Mouse (Mus musculus): ENCODE results near the gene Sh3rf3. TPM values are rescaled to one million over a fixed set of nuclear protein-coding genes. Genes with fewer than 3 reads are reported as not detected.

Gene Sh3rf3
- polyA plus RNA-seq, 1 experiment from 2014 or later: 0.04 TPM

- ATAC-seq (ENCODE audit: low read depth): no peak
Observed at GRCm38 (mm10) chr10:58942819-58943218, 129.7 kb downstream of the Sh3rf3 start.

DNA sequence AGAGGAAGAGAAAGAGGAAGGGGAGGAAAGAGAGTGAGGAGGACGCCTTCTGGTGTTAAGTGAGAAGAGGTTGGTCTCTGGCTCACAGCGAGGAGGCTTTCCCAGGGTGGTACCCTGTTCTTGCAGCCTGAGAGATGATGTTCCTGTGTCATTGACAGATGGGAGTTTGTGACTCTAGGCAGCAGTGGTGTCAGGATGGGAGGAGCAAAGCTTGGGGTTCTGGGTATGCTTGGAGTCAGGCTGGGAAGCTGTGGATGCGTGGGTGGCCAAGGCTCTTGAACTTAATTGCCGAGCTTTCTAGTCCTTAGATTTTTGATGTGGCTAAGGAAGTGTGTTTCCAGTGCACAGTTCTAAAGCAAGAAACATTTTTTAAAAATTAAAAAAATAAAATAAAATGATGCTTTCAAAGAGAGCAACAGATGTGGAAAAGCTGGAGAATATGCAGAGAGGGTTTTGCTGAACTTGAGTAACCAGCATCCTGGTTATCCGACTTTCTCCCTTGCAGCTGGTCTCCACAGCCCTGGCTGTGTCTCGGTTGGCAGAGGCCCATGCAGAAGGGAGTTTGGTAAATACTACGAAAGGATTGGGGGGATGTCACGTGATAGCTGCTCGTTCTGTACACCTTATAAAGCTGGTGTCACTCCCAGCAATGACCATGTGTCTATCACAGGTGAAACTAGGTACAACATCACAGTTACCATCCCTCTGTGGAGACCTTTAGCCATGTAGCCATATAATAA, 130.7 kb downstream of the Sh3rf3 start:
- no peak overlapping the region for H3K27ac ChIP-seq (ENCODE audit: low read length)
- no peak overlapping the region for H3K9ac ChIP-seq (ENCODE audit: low read depth, low read length)
- H3K4me3 ChIP-seq (ENCODE audit: low read depth, low read length): no peak overlapping the region
- H3K36me3 ChIP-seq (ENCODE audit: control insufficient read depth, insufficient read depth): no peaks in the 10 kb centered on the region
- no peak overlapping the region for H3K4me2 ChIP-seq (ENCODE audit: low read depth, low read length)
- no peaks in the 10 kb centered on the region for H3K27me3 ChIP-seq (ENCODE audit: control insufficient read depth, insufficient read depth, low read depth, low read length)
- no peaks in the 10 kb centered on the region for H3K9me3 ChIP-seq (replicated peaks; ENCODE audit: control insufficient read depth, low read length)
- no peak for ATAC-seq (ENCODE audit: low read depth)
- 46% methylated on average over 9 of the region's 9 CpGs for WGBS (ENCODE audit: insufficient replicate concordance)
- no peaks in the 10 kb centered on the region for H3K4me1 ChIP-seq (ENCODE audit: control insufficient read depth, low read depth, low read length)

More at GRCm38 (mm10) chr10:58942819-58943218, 129.7 kb downstream of the Sh3rf3 start:
- Histone ChIP-seq H3K4me3 (ENCODE audit: low read depth, low read length) (no peak overlapping the region), H3K27me3 (ENCODE audit: control insufficient read depth, insufficient read depth, low read depth, low read length) (no peaks in the 10 kb centered on the region), H3K9ac (ENCODE audit: low read depth, low read length) (no peak overlapping the region), H3K27ac (ENCODE audit: low read length) (no peak overlapping the region), H3K9me3 (replicated peaks; ENCODE audit: control insufficient read depth, low read length) (no peaks in the 10 kb centered on the region), H3K4me2 (ENCODE audit: low read depth, low read length) (no peak overlapping the region), H3K4me1 (ENCODE audit: control insufficient read depth, low read depth, low read length) (no peaks in the 10 kb centered on the region), H3K36me3 (ENCODE audit: control insufficient read depth, insufficient read depth) (no peaks in the 10 kb centered on the region)
- WGBS (ENCODE audit: insufficient replicate concordance): 57% methylated on average over 3 of the region's 3 CpGs

DNA sequence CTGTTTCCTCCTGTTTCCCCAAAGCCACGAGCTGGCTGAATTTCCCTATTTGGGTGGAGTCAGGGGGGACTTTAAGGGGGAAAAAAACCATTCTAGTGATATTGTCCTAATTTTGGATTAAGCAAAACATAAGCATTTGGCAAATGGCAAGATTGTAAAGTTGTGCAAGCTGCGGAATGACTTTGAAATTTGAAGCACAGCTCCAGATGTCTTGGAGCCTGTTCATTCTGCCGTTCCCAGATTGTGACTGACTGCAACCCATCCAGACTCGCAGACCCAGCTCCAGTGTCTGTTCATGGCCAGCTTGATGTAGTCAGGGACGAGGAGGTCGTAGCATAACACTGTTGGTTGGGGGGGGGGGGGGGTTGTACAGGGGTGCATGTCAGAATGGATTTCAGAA, 131.8 kb downstream of the Sh3rf3 start:
- Histone ChIP-seq H3K4me2 (ENCODE audit: low read depth, low read length) (no peak overlapping the region), H3K4me3 (ENCODE audit: low read depth, low read length) (no peak overlapping the region), H3K9ac (ENCODE audit: low read depth, low read length) (no peak overlapping the region), H3K9me3 (replicated peaks; ENCODE audit: control insufficient read depth, low read length) (no peaks in the 10 kb centered on the region), H3K27ac (ENCODE audit: low read length) (no peak overlapping the region), H3K36me3 (ENCODE audit: control insufficient read depth, insufficient read depth) (no peaks in the 10 kb centered on the region), H3K4me1 (ENCODE audit: control insufficient read depth, low read depth, low read length) (no peaks in the 10 kb centered on the region), H3K27me3 (ENCODE audit: control insufficient read depth, insufficient read depth, low read depth, low read length) (no peaks in the 10 kb centered on the region)
- no peak for ATAC-seq (ENCODE audit: low read depth)
- 57% methylated on average over 6 of the region's 6 CpGs for WGBS (ENCODE audit: insufficient replicate concordance)

- no peaks in the 10 kb centered on the region for H3K9me3 ChIP-seq (replicated peaks; ENCODE audit: control insufficient read depth, low read length)
- 58% methylated on average over 11 of the region's 11 CpGs for WGBS (ENCODE audit: insufficient replicate concordance)
- no peak for ATAC-seq (ENCODE audit: low read depth)
- no peak overlapping the region for H3K4me2 ChIP-seq (ENCODE audit: low read depth, low read length)
- no peak overlapping the region for H3K4me3 ChIP-seq (ENCODE audit: low read depth, low read length)
- H3K36me3 ChIP-seq (ENCODE audit: control insufficient read depth, insufficient read depth): no peaks in the 10 kb centered on the region
- no peak overlapping the region for H3K27ac ChIP-seq (ENCODE audit: low read length)
- H3K27me3 ChIP-seq (ENCODE audit: control insufficient read depth, insufficient read depth, low read depth, low read length): no peaks in the 10 kb centered on the region
- no peaks in the 10 kb centered on the region for H3K4me1 ChIP-seq (ENCODE audit: control insufficient read depth, low read depth, low read length)
- H3K9ac ChIP-seq (ENCODE audit: low read depth, low read length): no peak overlapping the region
Observed at GRCm38 (mm10) chr10:58949770-58950638, 136.8 kb downstream of the Sh3rf3 start.

DNA sequence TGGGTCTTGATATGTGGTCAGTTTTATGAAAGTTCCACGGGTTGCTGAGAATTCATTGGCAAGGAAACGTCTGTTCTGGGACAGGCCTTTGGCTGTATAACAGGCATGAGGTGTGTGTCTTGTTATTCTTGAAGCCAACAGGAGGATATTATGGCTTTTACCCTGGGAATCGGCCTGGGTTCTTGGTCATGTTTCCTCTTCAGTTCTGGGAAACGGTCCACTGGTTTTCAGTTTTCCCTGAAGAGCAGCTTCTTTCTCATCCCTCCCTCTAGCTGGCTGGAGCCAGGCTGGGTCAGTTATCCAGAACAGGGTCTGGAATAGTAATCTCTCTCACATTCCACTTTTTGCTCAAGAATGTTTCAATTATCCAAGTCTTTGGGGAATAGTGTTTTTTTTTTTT, 147.0 kb downstream of the Sh3rf3 start:
- no peak for ATAC-seq (ENCODE audit: low read depth)
- H3K27me3 ChIP-seq (ENCODE audit: control insufficient read depth, insufficient read depth, low read depth, low read length): no peaks in the 10 kb centered on the region
- whole genome bisulfite sequencing (ENCODE audit: insufficient replicate concordance): 55% methylated on average over 4 of the region's 4 CpGs
- H3K27ac ChIP-seq (ENCODE audit: low read length): no peak overlapping the region
- no peak overlapping the region for H3K9ac ChIP-seq (ENCODE audit: low read depth, low read length)
- no peaks in the 10 kb centered on the region for H3K9me3 ChIP-seq (replicated peaks; ENCODE audit: control insufficient read depth, low read length)
- H3K36me3 ChIP-seq (ENCODE audit: control insufficient read depth, insufficient read depth): no peaks in the 10 kb centered on the region
- no peak overlapping the region for H3K4me3 ChIP-seq (ENCODE audit: low read depth, low read length)
- no peaks in the 10 kb centered on the region for H3K4me1 ChIP-seq (ENCODE audit: control insufficient read depth, low read depth, low read length)
- no peak overlapping the region for H3K4me2 ChIP-seq (ENCODE audit: low read depth, low read length)

GRCm38 (mm10) chr10:58968236-58968635, 155.1 kb downstream of the Sh3rf3 start:
- ATAC-seq (ENCODE audit: low read depth): no peak
- Histone ChIP-seq H3K27me3 (ENCODE audit: control insufficient read depth, insufficient read depth, low read depth, low read length) (no peaks in the 10 kb centered on the region), H3K36me3 (ENCODE audit: control insufficient read depth, insufficient read depth) (no peaks in the 10 kb centered on the region), H3K4me2 (ENCODE audit: low read depth, low read length) (no peak overlapping the region), H3K4me1 (ENCODE audit: control insufficient read depth, low read depth, low read length) (no peaks in the 10 kb centered on the region), H3K9me3 (replicated peaks; ENCODE audit: control insufficient read depth, low read length) (no peaks in the 10 kb centered on the region), H3K4me3 (ENCODE audit: low read depth, low read length) (no peak overlapping the region), H3K9ac (ENCODE audit: low read depth, low read length) (no peak overlapping the region), H3K27ac (ENCODE audit: low read length) (no peak overlapping the region)
- WGBS (ENCODE audit: insufficient replicate concordance): 56% methylated on average over 4 of the region's 4 CpGs

DNA sequence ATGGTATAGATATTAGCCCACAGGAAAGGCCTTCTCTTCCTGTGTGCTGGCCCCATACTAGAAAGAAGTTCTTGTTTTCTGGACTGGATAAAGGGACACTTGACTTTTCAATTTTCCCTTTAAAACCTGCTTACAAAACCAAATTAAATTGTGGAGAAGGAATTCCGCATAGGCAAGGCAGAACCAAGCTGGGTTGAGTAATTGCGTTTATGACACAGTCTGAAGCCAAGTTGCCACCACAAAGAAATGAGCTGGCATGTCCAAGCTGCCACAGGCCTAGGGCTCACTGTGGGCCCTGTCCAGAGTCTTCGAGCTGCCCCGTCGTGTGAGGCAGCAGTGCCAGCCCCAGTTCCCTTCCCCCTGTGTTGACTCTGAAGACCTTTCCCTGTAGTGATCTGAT, 156.2 kb downstream of the Sh3rf3 start:
- Histone ChIP-seq H3K27ac (ENCODE audit: low read length) (no peak overlapping the region), H3K36me3 (ENCODE audit: control insufficient read depth, insufficient read depth) (no peaks in the 10 kb centered on the region), H3K4me3 (ENCODE audit: low read depth, low read length) (no peak overlapping the region), H3K4me2 (ENCODE audit: low read depth, low read length) (no peak overlapping the region), H3K27me3 (ENCODE audit: control insufficient read depth, insufficient read depth, low read depth, low read length) (no peaks in the 10 kb centered on the region), H3K9me3 (replicated peaks; ENCODE audit: control insufficient read depth, low read length) (no peaks in the 10 kb centered on the region), H3K4me1 (ENCODE audit: control insufficient read depth, low read depth, low read length) (no peaks in the 10 kb centered on the region), H3K9ac (ENCODE audit: low read depth, low read length) (no peak overlapping the region)
- no peak for ATAC-seq (ENCODE audit: low read depth)
- 66% methylated on average over 5 of the region's 5 CpGs for WGBS (ENCODE audit: insufficient replicate concordance)

GRCm38 (mm10) chr10:58972115-58972514, 159.0 kb downstream of the Sh3rf3 start:
- Histone ChIP-seq H3K9me3 (replicated peaks; ENCODE audit: control insufficient read depth, low read length) (no peaks in the 10 kb centered on the region), H3K36me3 (ENCODE audit: control insufficient read depth, insufficient read depth) (no peaks in the 10 kb centered on the region), H3K27ac (ENCODE audit: low read length) (no peak overlapping the region), H3K4me2 (ENCODE audit: low read depth, low read length) (no peak overlapping the region), H3K27me3 (ENCODE audit: control insufficient read depth, insufficient read depth, low read depth, low read length) (no peaks in the 10 kb centered on the region), H3K4me3 (ENCODE audit: low read depth, low read length) (no peak overlapping the region), H3K9ac (ENCODE audit: low read depth, low read length) (no peak overlapping the region), H3K4me1 (ENCODE audit: control insufficient read depth, low read depth, low read length) (no peaks in the 10 kb centered on the region)
- no peak for ATAC-seq (ENCODE audit: low read depth)
- WGBS (ENCODE audit: insufficient replicate concordance): 68% methylated on average over 1 of the region's 1 CpGs

GRCm38 (mm10) chr10:58974138-58974537, 161.0 kb downstream of the Sh3rf3 start:
- Histone ChIP-seq H3K4me3 (ENCODE audit: low read depth, low read length) (no peak overlapping the region), H3K27me3 (ENCODE audit: control insufficient read depth, insufficient read depth, low read depth, low read length) (no peaks in the 10 kb centered on the region), H3K4me1 (ENCODE audit: control insufficient read depth, low read depth, low read length) (no peaks in the 10 kb centered on the region), H3K36me3 (ENCODE audit: control insufficient read depth, insufficient read depth) (no peaks in the 10 kb centered on the region), H3K4me2 (ENCODE audit: low read depth, low read length) (no peak overlapping the region), H3K9ac (ENCODE audit: low read depth, low read length) (no peak overlapping the region), H3K9me3 (replicated peaks; ENCODE audit: control insufficient read depth, low read length) (no peaks in the 10 kb centered on the region), H3K27ac (ENCODE audit: low read length) (no peak overlapping the region)
- WGBS (ENCODE audit: insufficient replicate concordance): 43% methylated on average over 5 of the region's 5 CpGs
- ATAC-seq (ENCODE audit: low read depth): no peak

Measured in liver, embryonic 16.5 days (tissue).